Mouse (Mus musculus) embryonic fibroblast, embryonic 13.5 days (primary cell): ENCODE measurements around the gene Itga2b. TPM values are rescaled to one million over a fixed set of nuclear protein-coding genes. Genes with fewer than 3 reads are reported as not detected.

Experiments used
- H3K27ac ChIP-seq: 2 replicates; pipeline ENCODE4 v1.5.1; 2012; ENCODE audit warnings: low read length, control low read depth, inconsistent platforms; ENCODE audit not compliant: insufficient read depth
- H3K4me1 ChIP-seq: 2 replicates; pipeline ENCODE4 v1.6.1; 2011; ENCODE audit warnings: low read length; ENCODE audit not compliant: control insufficient read depth, insufficient read depth
- H3K4me3 ChIP-seq: 2 replicates; pipeline ENCODE4 v1.5.1; 2011; ENCODE audit warnings: mild to moderate bottlenecking, control low read depth, low read length; ENCODE audit not compliant: insufficient read depth
- CTCF ChIP-seq: IDR thresholded peaks from 2 replicates; pipeline ENCODE4 v1.5.1; 2011; ENCODE audit warnings: mild to moderate bottlenecking, control low read depth, low read length, moderate library complexity, borderline replicate concordance; ENCODE audit not compliant: insufficient read depth
- POLR2A ChIP-seq: IDR thresholded peaks from 2 replicates; pipeline ENCODE4 v1.6.1; 2011; ENCODE audit warnings: low read depth, mild to moderate bottlenecking, control low read depth, low read length, moderate library complexity
- polyA plus RNA-seq: library from polyadenylated mRNA; stranded (reverse); fragments of >200 nt; gene quantifications from 2 replicates; pipeline ENCODE4 v1.2.4, GENCODE M21; 2011; ENCODE audit warnings: low read depth; ENCODE audit not compliant: missing spikeins, insufficient read length

The Itga2b gene
- 6.4 and 11.6 TPM in 2 replicates for polyA plus RNA-seq

DNA sequence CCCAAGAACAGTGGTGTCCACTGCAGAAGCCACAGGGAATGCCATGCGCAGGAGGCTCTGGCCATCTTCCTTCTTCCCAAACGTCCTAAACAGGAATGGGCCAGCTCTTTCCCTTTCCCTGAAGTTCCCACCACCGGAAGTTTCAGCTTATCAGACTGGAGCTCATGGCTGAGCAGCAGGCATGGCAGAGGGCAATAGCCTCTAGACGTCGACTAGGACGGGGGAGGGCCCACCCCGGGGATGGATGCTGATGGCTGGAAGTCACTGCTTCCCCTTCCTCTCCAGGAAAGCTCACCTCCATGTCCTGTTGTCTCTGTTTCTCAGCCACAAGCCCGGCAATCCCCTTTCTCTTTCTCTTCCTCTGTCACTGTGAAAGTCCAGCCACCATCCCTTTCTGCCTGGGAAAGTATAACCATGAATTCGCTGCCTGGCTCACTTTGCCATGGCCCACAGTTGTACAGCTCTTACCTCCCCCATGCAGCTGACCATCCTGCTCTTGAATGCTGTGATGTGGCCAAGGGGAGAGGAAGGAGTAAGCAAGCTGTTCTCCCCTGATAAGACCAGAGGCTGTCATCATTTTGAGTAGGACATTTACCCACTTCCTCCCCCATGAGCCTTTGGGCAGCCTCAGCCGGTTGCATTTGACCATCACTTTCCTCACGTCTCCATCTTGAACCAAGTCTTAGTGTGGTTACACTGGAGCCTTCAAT, at the start of gene Itga2b:
Gene Itga2b, minus strand, starts transcription at position 475 of the 710 bp plus-strand sequence.
- Histone ChIP-seq H3K4me3 (no peak within 1 kb of the TSS), H3K4me1 (no peaks in the 10 kb centered on the region), H3K27ac (no peak within 1 kb of the TSS)
- TF ChIP-seq POLR2A (no peak), CTCF (no peak)

DNA sequence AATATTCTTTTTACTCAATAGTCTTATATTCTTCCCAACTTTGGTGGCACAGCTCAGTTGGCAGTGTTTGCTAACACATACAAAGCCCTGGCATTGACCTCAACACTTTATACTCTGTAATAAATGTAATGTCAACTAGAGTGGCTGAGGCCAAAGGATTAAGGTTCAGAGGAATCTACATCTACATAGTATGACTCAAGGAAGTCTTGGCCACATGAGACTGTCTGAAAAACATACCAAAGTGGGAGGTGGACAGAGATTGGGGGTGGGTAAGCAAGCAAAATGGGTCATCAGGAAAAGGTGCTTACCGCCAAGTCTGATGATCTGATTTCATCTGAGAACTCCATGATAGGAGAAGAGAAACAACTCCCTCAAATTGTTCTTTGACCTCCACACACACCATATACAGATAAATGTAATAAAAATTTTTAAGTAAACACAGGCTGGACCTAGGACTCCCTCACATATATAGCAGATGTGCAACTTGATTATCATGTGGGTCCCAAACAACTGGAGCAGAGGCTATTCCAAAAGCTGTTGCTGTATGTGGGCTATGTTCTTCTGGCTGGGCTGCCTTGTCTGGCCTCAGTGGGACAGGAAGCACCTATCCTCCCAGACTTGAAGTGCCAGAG, 45.0 kb upstream of the Itga2b start:
- no peaks in the 10 kb centered on the region for H3K4me1 ChIP-seq
- TF ChIP-seq POLR2A = no peak
- no peak for TF ChIP-seq CTCF
- no peak overlapping the region for H3K27ac ChIP-seq
- no peak overlapping the region for H3K4me3 ChIP-seq

DNA sequence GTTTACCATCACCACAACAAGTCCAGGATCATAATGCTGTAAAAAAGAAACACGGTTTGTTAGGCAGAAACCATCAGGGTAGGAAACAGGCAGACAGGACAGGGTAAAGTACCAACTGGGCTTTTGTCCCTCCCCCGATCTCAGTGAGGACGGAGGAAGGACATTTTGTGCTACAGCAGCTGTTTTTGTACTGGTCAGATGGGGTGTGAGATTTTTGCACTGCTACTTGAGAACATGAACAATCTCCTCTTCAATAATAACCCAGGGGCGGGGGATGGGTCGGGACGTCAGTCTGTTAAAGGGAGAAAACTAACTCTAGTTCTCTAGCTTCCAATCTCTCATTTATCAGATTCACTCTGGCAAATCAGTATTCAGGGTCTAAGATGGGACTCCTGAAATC, 40.3 kb upstream of the Itga2b start:
- Histone ChIP-seq H3K4me1 (no peaks in the 10 kb centered on the region), H3K4me3 (no peak overlapping the region), H3K27ac (no peak overlapping the region)
- TF ChIP-seq POLR2A = no peak
- no peak for TF ChIP-seq CTCF

DNA sequence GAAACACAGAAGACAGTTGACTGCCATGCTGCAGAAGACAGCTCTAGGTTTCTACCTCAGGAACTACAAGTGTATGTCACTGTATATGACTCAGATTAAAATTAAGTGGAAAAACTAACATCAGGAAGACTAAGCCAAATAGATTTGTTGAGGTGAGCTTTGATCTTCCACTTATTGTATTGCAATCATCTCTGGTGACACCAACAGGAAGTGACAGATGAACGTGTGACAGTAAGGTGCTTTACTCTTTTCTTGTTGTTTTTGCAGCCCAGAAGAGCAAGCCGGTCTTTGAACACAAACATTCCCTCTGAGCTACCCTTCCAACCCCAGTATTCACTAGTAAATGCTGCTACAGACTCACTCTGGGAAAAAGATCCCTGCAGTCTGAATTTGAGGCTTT, 26.8 kb upstream of the Itga2b start:
- Histone ChIP-seq H3K4me1 (no peaks in the 10 kb centered on the region), H3K4me3 (no peak overlapping the region), H3K27ac (no peak overlapping the region)
- TF ChIP-seq CTCF (no peak), POLR2A (no peak)

DNA sequence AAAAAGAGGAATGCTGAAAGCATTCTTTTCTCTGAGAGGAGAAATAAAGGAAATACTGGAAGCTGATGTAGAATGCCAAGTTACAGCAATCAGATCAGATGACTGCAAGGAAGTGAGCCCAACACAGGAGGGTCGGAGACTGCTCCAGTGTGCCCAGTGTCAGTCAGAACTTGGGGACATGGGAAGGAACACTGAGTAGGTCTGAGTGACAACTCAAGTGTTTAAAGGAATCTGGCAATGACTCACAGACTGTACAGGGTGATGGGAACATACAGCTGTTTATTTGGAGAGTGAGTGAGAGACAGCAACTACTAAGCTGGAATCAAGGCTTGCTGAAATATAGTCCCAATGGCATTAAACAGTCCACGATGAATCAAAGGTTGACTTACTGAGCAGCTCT, 26.3 kb upstream of the Itga2b start:
- Histone ChIP-seq H3K27ac (no peak overlapping the region), H3K4me3 (no peak overlapping the region), H3K4me1 (no peaks in the 10 kb centered on the region)
- TF ChIP-seq CTCF (no peak), POLR2A (no peak)

DNA sequence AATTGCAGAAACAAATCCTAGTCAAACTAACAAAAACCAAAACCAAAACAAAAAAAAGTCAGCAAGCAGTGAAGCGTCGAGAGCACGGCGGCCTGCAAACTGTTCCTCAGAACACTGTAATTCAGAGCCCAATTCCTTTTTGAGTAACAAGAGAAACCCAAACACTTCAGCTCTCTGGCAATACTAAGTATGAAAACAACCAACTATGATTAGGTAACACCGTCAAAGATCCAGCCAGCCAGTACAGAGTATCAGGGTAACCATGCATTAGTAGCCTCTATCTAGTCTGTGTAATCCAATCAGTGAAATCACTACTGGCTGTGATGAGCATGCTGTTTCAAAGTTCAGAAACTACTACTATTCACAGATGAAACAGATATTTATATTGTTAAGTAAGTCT, 25.8 kb upstream of the Itga2b start:
- Histone ChIP-seq H3K4me3 (no peak overlapping the region), H3K4me1 (no peaks in the 10 kb centered on the region), H3K27ac (no peak overlapping the region)
- TF ChIP-seq CTCF (no peak), POLR2A (no peak)

DNA sequence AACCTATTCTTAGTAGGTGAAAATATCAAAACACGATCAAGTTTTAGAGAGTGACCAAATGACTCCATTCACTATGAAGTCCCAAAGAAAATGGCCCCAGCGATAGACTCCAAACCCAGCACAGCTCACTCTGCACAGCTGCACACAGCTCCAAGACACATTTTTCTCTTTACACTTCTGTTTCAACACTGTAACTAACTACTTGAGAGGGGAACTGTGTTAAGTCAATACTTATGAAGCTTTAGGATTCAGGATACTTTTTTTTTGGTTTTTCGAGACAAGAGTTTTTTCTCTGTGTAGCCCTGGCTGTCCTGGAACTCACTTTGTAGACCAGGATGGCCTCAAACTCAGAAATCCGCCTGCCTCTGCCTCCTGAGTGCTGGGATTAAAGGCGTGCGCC, 25.2 kb upstream of the Itga2b start:
- H3K4me3 ChIP-seq = no peak overlapping the region
- TF ChIP-seq CTCF = no peak
- TF ChIP-seq POLR2A = no peak
- no peaks in the 10 kb centered on the region for H3K4me1 ChIP-seq
- no peak overlapping the region for H3K27ac ChIP-seq

DNA sequence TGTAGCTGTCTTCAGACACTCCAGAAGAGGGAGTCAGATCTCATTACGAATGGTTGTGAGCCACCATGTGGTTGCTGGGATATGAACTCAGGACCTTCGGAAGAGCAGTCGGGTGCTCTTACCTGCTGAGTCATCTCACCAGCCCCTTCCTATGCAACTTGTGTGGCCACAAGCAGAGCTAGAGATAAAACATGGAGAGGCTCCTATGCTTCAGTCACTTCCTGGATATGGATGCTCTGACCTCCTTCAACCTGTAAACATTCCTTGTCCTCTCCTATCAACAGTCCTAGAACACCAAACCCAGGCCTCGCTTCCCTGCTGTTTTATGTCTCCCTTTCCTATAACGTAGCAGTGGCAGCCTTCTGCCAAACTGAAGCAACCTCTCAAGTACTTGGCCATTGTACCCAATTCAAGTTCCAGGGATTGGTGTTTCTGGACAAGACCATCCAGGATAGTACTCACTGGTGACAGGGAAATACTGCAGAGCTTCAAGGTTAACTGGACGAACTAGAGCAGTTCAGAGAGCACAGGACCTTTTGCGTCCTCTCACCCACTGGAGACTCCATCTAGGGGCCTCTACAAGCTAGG, 24.2 kb upstream of the Itga2b start:
- Histone ChIP-seq H3K4me3 (no peak overlapping the region), H3K4me1 (no peaks in the 10 kb centered on the region), H3K27ac (no peak overlapping the region)
- TF ChIP-seq POLR2A (no peak), CTCF (no peak)

DNA sequence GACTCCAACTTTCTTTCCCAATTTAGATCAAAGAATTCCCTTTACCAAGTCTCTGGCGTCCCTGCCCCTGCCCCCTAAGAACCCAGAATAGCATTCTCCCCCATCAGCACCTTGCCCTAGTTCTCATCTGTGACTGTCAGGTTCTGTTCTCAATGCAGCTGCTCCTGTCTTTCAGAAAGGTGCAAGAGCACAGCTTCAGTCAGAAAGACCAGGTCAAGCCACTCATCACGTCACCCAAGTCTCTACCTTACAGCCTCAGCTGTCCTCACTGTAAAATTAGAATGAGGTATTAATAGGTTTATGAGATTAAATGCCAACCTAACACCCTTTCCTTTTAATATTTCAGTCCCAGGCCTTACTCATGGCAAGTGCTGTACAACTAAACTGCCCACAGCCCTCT, 23.3 kb upstream of the Itga2b start:
- Histone ChIP-seq H3K4me1 (no peaks in the 10 kb centered on the region), H3K4me3 (no peak overlapping the region), H3K27ac (no peak overlapping the region)
- TF ChIP-seq POLR2A (no peak), CTCF (no peak)

DNA sequence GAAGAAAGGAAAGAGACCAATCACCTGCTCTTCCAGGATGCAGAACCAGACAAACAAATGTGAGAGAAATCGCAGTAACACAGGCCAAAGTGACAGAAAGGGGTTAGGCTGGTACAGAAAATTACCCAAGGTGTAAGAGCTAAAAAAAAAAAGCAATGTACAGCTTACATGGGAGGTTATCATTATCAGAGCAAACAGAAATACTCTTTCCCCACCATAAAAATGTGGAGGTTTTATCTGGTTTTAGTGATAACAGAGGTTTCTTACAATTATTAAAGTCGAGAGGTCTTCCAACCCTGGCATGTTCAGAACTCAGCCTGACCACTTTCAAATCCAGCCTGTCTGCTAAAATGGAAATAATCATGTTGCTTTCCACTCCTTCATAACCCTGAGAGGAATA, 18.0 kb upstream of the Itga2b start:
- Histone ChIP-seq H3K4me1 (no peaks in the 10 kb centered on the region), H3K4me3 (no peak overlapping the region), H3K27ac (no peak overlapping the region)
- TF ChIP-seq CTCF (no peak), POLR2A (no peak)
